Mouse (Mus musculus): Measurements from ENCODE around the gene Gp1bb. TPM values are rescaled to one million over a fixed set of nuclear protein-coding genes. Genes with fewer than 3 reads are reported as not detected.
A peak's percentile ranks its signal among the peaks of the same experiment; 100 is the strongest.

The Gp1bb gene
- total RNA-seq (2021), result 1 to 10 TPM; 1.1 to 1.6 TPM

DNA sequence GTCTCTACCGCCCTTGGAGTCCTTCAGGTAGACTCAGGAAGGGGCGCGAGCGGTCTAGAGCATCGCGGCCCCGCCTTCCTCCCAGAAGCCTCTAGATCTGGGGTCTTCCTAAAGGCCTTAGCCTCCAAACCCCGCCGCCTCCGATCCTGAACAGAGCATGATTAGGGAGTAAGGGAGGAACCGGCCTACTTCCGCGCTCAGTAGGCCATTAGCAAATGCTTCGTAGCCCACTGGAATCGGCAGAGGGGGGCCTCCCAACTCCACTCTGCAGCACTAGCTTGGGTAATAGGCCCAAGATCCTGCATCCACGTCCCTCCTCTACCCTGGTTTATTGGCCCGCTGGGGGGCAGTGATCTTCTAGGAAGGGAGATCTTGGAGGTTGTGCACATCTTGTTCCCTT, at the start of gene Gp1bb:
Gene Gp1bb (minus strand): TSS at position 385 of the 400 bp plus-strand sequence.
- DNase-seq (ENCODE audit: low spot score in 2 of 2), result no peak
- intact Hi-C loops (cut with DNase I), result loop anchor here (5.0 kb wide), 1 partner anchor 125 kb away; the partner anchor contains the start of genes Gnb1l and Rtl10

DNA sequence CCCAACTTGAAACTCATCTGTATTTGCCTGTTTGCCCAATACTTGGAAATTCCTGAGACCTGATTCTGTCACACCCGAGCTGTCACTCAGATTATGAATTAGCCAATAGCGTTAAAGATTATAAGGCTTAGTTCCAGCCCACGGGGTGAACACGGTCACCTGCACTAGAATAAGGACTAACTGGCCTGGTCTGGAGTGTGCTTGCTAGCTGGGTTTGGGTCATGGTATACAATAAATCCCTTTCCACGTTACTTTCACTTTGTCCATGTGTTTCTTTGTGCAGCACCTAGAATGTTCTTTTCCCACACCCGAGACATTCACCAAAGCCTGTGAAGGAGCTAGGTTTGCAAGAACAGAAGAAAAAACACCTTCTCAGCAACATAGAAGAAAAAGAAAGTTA, 47.7 kb upstream of the Gp1bb start:
- intact Hi-C loops (cut with DNase I), result no loop called here
- DNase-seq (ENCODE audit: low spot score in 2 of 2), result no peak

DNA sequence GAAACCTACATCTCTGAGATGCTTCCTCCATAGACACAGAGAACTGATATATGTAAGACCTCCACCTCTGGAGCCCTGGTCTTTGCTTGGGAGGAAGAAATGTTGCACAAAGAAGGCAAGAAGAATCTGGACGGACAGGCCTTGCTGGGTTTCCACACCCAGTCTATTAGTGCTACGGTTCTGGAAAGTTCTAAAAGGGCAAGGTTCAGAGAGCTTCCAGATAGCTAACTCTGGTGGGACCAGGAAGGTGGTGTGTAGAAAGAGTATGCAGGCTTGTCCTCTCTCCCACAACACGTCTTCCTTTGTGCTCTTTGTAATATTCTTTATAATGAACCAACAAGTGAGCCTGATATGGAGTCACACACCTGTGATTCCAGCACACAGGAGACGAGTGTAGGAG, 36.4 kb upstream of the Gp1bb start:
- intact Hi-C loops (cut with DNase I), result no loop called here
- DNase-seq (ENCODE audit: low spot score in 2 of 2), result no peak

DNA sequence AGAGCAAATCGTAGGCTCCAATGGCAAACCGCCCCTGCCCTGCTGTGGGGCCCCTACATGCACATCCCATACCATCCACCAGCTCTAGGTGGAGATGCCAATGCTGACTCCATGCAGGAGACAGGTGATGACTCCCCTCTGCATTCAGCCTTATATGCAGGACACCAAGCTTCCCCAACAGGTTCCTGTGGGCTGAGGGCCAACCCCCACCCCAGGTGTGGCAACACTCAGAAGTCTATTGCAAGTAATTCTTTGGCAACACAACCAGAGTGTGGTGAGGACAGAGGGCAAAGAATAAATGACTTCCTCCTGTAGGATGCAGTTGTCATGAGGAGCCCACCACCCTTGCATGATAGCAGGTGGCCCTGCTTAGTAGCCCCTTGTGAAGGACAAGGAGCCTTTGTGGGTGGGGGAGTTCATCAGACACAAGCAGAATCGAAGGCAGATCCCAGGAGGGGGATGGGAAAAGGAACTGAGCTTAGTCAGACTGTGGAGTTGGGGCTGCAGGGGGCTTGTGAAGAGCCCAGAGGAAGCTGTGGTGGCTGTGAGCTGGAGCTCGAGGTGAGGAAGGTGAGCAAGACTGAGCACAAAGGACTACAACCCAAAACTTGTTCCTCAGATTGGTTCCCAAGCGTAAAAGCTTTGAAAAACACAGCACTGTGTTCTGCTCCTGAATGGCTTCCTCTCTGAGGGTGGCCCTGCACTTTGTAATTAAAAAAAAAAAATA, 33.3 kb upstream of the Gp1bb start:
- no peak for DNase-seq (ENCODE audit: low spot score in 2 of 2)
- intact Hi-C loops (cut with DNase I), result no loop called here

DNA sequence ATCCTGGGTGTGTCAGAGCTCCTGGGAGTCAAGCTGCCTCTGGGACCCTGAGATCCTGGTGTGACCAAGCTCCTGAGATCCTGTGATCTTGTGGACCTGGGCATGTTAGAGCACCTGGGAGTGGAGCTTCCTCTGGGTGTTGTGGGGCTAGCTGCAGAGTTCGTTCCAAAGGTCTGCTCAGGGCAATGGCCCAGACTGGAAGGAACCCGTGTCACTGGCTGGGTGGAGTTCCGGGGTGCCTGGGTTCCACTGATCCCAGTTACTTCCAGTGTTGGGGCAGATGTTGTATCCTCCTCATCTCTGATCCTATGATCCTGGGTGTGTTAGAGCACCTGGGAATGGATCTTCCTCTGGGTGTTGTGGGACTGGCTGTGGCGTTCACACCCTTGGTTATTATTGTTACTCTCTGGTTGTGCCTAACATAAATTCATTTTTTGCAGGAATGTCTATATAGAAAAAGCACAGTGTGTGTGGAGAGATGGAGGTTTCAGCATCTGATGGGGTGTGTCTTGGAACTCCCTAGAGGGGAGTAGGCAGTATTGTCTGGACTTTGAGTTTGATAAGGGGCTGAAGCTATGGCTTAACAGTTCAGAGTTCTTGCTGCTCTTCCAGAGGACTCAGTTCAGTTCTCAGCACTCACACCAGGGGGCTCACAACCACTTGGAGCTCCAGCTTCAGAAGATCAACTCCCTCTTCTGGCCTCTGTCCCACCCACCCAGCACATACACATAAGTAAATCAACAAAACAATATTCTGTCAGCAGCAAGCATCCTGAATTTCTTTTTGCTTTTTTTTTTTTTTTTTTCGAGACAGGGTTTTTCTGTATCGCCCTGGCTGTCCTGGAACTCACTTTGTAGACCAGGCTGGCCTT, 31.3 kb upstream of the Gp1bb start:
- intact Hi-C loops (cut with DNase I), result no loop called here

DNA sequence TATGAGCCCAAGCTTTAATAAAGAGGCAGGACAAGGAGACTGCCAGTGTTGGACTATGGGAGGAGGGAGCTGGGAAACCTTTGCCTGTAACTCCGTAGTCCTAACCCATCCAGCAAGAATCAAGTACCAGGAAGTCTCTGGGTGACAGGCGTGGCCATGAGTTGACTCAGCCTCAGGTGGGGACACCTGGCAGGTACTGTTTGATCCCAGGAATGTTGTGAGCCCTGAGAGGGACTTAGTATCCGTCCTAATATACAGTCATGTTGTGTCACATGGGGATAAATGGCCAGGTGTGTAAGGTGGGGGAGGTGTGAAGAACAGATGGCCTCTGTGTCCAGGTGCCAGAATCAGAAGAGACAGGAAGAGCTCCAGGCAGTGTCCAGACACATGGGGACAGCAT, 26.9 kb upstream of the Gp1bb start:
- intact Hi-C loops (cut with DNase I), result no loop called here
- DNase-seq (ENCODE audit: low spot score in 2 of 2), result no peak

More for the DNA sequence above, 31.3 kb upstream of the Gp1bb start:
- no peak for DNase-seq (ENCODE audit: low spot score in 2 of 2)

DNA sequence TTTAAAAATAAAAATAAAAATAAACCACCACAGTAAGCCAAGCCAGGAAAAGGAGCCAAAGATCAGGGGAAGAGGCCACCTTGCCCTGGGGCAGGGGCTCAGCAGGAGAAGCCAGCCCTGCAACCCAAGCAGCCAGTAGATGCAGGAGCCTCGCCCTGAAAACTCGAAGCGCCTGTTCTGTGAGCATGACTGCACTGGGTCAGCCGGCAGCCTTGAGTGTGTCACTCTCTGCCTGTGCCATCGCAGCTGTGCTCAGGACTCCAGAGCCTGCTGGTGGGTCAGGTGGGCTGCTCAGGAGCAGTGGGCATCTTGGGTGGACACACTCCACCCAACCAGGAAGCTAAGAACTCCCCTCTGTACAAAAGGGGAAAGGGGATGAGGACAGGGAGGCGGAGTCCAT, 23.1 kb upstream of the Gp1bb start:
- intact Hi-C loops (cut with DNase I), result no loop called here
- no peak for DNase-seq (ENCODE audit: low spot score in 2 of 2)

DNA sequence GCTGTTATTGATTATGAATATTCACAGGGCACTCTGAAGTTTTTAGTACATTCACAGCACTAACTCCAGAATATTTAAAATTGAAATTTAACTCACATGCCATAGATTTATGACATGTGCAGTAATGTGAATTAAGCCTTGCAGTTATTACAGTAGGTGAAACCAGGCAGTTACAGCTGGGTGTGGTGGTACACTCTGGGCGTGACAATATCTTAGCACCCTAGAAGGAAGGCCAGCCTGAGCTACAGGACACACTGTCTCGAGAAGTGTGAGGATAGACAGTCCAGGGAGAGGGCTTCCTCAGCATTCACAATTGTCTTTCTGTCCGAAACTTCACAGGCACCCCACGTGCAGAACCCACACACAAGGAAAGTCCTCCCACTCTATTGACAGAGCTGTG, 22.3 kb upstream of the Gp1bb start:
- intact Hi-C loops (cut with DNase I), result no loop called here
- DNase-seq (ENCODE audit: low spot score in 2 of 2), result no peak

DNA sequence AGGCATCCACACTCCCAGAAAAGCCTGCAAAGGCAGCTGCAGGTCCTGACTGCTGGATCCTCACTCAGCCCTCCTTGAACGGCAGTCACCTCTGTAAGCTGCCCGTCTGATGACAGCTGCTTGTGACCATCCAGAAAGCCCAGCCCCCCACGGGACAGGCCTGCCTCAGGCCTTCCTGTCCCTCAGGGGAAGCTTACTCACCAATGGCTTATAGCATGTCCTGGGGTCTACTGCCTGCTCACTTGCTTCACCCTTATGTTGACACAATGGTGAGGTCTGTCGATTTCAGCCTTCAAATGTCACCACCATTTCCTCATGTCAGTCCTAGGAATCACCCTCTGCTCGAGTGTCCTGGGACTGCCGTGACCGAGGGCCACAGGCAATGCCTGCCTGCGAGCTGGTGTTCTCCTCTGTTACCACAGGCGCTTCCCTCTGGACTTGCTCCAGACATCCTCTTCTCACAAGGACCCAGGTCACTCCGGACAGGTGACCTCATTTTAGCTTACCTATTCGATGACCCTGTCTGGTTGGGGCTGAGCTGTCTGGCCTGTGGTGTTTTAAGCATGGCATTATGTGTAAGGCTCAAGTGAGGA, 21.3 kb upstream of the Gp1bb start:
- no peak for DNase-seq (ENCODE audit: low spot score in 2 of 2)
- intact Hi-C loops (cut with DNase I), result no loop called here

DNA sequence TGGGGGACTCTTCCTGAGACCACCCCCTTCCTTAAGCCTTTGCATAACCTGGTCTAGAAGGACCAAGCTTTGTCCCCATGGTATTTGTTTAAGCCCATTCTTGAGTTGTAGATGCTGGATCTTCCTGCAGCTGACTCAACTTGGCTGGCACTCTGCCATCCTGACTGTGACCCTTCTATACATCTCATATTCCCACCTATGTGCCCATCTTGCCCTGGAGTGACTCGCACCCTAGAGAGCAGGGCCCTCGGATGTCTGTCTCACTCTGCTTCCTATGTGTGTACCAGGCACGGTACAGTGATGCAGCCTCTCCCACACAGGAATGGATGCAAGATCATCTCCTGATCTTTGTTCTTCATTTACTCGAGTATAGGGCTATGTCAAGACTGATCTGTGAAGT, 20.7 kb upstream of the Gp1bb start:
- peak in 1 of 2 experiments; percentile 7 for DNase-seq (ENCODE audit: low spot score in 2 of 2)
- intact Hi-C loops (cut with DNase I), result no loop called here

DNA sequence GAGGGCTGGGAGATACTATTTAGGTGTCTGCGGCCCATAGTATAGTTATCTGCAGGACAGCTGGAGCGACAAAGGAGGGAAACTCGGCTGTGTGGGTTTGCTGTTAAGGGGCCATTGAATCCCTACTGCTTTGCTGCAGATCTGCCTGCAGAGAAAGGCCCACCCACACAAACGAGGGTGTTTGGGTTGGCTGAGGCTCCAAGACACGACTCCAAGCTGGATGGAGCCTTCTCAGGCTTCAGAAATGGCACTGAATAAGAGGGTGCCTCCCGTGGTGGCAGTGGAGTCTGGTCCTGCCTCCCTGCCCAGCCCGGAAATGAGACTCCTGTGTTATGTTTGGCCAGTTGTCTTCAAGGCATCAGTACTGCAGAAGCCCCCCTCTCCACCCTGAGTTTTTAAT, 20.1 kb upstream of the Gp1bb start:
- intact Hi-C loops (cut with DNase I), result no loop called here
- peak; percentile 46 to 70 for DNase-seq (ENCODE audit: low spot score in 2 of 2)

DNA sequence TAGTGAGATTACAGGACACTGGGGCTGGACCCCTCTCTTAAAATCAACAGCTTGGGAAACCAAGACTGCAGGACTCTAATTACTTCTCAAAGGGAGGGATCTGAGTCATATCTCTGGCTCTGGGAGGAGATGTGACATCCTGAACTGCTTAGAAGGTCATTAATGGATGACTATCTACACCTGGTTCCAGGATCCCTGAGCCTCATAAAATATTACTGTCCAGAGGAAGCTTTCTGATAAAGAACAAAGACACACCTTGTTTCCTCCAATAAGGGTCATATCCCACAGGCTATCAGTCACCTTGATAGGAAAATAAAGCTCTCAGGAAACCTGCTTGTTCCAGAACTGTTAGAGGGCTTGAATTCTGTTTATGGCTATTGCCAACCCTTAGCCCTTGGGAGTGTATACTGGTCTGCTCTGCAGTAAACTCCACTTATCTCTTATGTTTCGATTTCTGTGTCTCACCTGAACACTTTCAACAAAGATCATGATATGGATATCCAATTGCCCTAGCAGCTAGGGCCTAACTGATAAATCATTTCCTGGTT, 17.3 kb upstream of the Gp1bb start:
- intact Hi-C loops (cut with DNase I), result no loop called here
- DNase-seq (ENCODE audit: low spot score in 2 of 2), result no peak

DNA sequence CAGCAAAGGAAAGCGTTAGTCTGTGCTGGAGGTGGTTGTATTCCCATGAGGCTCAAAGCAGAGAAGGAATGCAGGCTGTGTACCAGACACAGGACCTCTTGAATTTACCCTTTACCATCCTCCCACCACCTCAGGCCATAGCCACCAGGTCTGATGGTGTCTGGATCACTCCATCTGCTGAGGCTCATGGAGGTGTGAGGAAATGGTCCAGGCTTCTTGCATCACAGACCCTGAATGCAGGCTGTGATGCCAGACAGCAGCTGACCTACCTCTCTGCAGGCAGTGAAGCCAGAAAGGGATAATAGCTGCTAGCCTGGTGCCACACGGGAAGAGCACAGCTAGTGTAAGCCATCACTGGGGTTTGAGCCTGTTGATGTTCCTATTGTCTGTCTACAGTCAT, 16.2 kb upstream of the Gp1bb start:
- no peak for DNase-seq (ENCODE audit: low spot score in 2 of 2)
- intact Hi-C loops (cut with DNase I), result no loop called here

DNA sequence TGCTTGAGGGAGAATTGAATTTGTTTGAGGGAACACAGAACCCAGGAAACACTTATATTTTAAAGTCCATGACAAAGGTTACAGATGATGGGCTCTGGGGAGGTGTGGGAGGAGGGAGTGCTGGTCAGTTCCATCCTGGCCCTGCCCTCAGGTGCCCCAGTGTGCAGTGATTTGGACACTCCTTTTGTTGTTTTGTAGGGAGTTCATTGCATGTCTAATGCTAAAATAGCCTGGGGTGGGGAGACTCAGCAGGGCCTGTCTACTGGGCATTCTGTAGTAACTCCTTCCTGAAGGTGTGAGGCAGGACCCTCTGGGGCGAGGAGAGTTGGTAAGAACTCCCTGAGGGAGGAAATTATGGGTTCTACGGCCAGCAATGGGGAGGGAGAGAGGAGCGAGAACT, 14.6 kb upstream of the Gp1bb start:
- DNase-seq (ENCODE audit: low spot score in 2 of 2), result no peak
- intact Hi-C loops (cut with DNase I), result no loop called here

DNA sequence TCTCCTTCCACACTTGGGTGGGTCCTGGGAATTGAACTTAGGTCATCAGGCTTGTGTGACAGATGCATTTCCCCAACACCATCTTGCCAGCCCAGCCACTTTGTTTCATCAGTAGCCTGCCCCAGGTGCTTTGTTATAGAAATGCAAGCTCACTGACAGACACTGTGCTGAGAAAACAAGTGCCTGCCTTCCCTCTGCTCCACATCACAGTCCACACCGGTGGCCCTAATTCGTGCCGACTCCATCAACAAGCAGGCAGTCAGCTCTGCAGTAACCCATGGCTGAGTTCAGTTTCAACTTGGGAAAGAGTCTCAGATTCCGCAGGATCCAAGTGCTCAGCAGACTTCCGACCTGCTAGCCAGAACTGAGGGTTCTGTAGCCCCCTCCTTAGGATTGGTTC, 14.2 kb upstream of the Gp1bb start:
- intact Hi-C loops (cut with DNase I), result no loop called here
- DNase-seq (ENCODE audit: low spot score in 2 of 2), result no peak

DNA sequence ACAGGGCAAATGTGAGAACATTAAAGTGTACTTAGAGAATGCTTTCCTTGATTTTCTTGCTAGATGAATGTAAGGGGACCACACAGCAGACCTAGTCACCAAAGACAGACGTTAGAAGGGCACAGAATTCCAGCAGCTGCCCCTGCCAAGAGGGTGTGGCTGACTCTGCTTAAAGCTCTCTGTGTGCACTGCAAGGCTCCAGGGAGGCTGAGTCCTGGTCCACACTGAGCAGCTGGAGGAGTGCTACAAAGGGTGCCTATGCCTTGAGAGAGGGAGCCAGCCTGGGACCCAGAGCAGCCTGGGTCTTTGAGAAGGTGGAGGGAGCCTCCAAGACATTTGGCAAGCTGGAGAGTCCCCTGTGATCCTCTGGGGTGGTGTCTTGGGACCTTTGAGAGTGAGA, 11.1 kb upstream of the Gp1bb start:
- DNase-seq (ENCODE audit: low spot score in 2 of 2), result no peak
- intact Hi-C loops (cut with DNase I), result no loop called here

DNA sequence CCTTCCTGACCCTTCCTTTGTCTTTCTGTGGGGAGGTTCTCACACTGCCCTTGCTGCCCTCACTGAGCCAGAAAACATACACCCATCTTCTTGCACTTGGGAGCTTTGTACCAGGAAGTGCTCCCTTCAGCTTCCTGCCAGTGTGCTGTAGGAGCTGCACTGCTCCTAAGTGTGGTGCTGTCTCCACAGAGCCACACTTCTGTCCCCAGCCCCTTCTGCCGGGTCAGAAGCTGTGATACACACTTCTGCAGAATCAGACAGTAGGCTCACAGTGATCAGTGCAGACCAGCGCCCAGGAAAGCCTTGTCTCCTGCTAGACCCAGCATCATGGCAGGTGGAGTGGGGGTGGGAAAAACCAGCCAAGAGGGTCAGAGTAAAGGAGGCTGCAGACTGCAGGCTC, 10.6 kb upstream of the Gp1bb start:
- intact Hi-C loops (cut with DNase I), result no loop called here
- no peak for DNase-seq (ENCODE audit: low spot score in 2 of 2)

DNA sequence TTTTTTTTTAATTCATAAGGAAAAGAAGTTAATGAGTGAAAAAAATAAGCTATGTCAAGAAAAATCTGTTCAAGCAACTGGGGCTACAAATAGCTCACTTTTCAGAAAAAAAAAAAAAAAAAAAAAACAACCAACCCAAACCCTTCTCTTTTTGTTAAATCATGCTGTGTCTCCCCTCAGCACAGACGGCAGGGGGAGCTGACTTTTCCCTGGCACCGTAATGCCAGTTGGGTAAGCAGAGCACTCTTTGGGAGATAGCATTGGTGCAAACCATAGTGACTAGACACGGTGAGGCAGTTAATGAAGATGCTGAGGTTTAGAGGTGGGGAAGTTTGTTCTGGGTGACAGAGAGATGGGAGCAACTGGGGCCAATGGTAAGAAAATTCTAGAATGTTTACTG, 9.9 kb upstream of the Gp1bb start:
- intact Hi-C loops (cut with DNase I), result no loop called here

DNA sequence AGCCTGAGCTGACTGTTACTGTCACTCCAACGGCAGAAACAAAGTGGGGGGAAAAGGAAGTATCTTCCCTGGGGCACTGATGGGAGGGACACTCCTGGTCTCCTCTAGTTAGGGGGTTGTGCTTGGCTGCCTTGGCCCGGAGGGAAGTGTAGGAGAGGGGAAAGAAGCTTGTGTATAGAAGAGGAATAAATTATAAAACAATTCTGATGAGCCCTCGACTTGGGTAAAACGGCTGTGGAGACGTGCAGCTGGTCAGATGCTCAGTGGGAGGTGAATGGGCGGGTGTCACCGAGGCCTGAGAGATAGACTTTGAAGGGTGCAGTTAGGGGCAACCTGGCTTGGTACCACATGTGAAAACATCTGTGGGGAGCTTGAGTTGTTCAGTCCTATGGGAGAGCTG, 8.9 kb upstream of the Gp1bb start:
- intact Hi-C loops (cut with DNase I), result no loop called here
- DNase-seq (ENCODE audit: low spot score in 2 of 2), result no peak

More for the DNA sequence above, 9.9 kb upstream of the Gp1bb start:
- no peak for DNase-seq (ENCODE audit: low spot score in 2 of 2)

DNA sequence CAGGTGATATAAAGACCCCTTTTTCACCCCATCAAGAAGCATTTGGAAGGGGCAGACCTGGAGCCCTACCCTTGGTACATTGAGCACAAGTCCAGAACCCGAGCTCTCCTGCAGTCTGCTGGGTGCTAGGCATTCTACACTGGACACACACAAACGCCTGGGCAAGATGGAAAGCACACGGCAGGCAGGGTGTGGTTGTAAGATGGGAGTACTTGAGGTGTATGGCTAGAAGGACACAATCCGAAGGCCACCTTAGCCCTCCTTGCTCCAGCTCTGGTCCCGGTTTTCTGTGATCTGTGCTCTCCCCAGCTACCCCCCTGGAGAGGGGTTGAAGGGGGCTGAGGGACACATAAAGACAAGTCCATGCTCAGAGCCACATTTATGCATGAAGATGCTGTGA, 8.1 kb upstream of the Gp1bb start:
- intact Hi-C loops (cut with DNase I), result no loop called here
- DNase-seq (ENCODE audit: low spot score in 2 of 2), result no peak

Data from left cerebral cortex, postnatal 36 days (tissue).